Mouse (Mus musculus): Measurements from ENCODE around the gene Slc25a3. TPM values are rescaled to one million over a fixed set of nuclear protein-coding genes. Genes with fewer than 3 reads are reported as not detected.

Gene Slc25a3
- total and polyA plus RNA-seq, 3 experiments, result 310 to 508 (median 407) TPM

DNA sequence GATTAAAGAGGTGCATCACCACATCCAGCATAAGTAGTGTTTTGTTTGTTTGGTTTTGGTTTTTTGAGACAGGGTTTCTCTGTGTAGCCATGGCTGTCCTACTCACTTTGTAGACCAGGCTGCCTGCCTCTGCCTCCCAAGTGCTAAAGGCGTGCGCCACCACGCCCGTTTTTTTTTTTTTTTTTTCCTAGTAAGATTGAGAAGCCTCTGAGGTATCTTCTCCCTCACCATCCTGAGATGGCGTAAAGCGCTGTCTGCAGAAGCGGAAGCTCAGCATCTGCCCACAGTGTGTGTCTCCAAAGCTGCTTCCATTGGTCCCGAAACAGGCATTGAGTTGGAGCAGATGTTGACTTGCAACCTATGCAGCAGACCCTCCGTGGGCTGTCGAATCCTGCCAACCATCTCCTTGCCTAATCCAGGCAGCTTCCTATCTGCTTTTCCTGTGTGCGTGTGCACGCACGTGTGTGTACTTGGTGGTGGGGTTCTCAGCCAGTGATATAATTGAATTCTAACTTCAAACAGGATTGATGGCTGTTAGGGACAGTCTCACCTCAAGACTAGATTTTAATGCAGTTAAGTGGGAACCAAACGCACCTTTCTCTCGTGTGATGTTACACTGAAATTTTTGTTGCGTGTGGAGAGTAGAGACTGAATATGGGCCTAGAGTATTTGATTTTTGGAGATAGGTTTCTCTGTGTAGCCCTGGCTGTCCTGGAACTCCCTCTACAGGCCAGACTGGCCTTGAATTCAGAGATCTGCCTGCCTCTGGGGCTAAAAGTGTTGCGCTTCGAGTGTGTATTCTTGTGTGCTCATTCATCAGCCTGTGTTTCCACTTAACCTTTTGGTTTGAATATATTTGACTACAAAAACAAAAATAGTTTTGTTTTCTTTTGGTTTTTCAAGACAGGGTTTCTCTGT is 19.7 kb upstream of the Slc25a3 start:
- Histone ChIP-seq H3K9me3 (replicated peaks) (no peaks in the 10 kb centered on the region), H3K27me3 (ENCODE audit: insufficient read depth, low read length) (no peaks in the 10 kb centered on the region), H3K4me1 (ENCODE audit: insufficient read depth, low read depth, low read length) (peaks cover 15% of the 10 kb centered on the region), H3K36me3 (replicated peaks) (peaks cover 37% of the 10 kb centered on the region), H3K4me3 (ENCODE audit: low read depth, low read length) (no peak overlapping the region)
- ATAC-seq (ENCODE audit: extremely low read depth, insufficient number of reproducible peaks, low FRiP score, poor library complexity, severe bottlenecking), result no peak
- TF ChIP-seq TAL1 (conservative IDR thresholded peaks at IDR 0.05; ENCODE audit: low read depth, low read length) (no peak), POLR2AphosphoS5 (IDR thresholded peaks at IDR 0.05; ENCODE audit: insufficient replicate concordance, low read depth, low read length) (0 out of 2 replicates have a peak, but pooled peaks have one; percentile 46), GATA2 (IDR thresholded peaks at IDR 0.05; ENCODE audit: borderline replicate concordance, low read depth, low read length) (no peak), GATA1 (IDR thresholded peaks at IDR 0.05; ENCODE audit: borderline replicate concordance, low read length) (no peak), CTCF (IDR thresholded peaks at IDR 0.05; ENCODE audit: low read depth, low read length) (no peak)
- DNase-seq (ENCODE audit: low spot score), result no peak

DNA sequence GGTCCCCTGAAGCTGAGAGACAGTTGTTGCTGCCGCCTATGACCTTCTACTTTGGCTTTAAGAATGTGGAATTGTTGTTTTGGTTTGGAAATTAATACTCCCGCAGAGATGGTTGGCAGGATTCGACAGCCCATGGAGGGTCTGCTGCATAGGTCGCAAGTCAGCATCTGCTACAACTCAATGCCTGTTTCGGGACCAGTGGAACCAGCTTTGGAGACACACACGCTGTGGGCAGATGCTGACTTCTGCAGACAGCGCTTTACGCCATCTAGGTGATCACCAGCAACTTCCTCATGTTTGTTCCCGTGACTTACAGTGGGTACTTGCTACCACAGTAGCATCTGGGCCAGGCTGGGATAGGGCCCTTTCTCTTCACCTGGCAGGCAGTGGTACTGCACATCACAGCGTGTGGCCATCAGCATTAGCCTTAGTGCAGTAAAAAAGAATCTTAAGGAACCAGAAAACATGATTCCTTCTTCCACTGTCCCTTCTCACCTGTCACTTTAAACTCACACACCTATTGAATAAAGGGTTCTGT is 18.9 kb upstream of the Slc25a3 start:
- Histone ChIP-seq H3K4me3 (ENCODE audit: low read depth, low read length) (no peak overlapping the region), H3K36me3 (replicated peaks) (peaks cover 33% of the 10 kb centered on the region), H3K27me3 (ENCODE audit: insufficient read depth, low read length) (no peaks in the 10 kb centered on the region), H3K4me1 (ENCODE audit: insufficient read depth, low read depth, low read length) (peaks cover 15% of the 10 kb centered on the region), H3K9me3 (replicated peaks) (no peaks in the 10 kb centered on the region)
- TF ChIP-seq TAL1 (conservative IDR thresholded peaks at IDR 0.05; ENCODE audit: low read depth, low read length) (no peak), POLR2AphosphoS5 (IDR thresholded peaks at IDR 0.05; ENCODE audit: insufficient replicate concordance, low read depth, low read length) (0 out of 2 replicates have a peak, but pooled peaks have one; percentile 51), GATA2 (IDR thresholded peaks at IDR 0.05; ENCODE audit: borderline replicate concordance, low read depth, low read length) (no peak), CTCF (IDR thresholded peaks at IDR 0.05; ENCODE audit: low read depth, low read length) (no peak), GATA1 (IDR thresholded peaks at IDR 0.05; ENCODE audit: borderline replicate concordance, low read length) (no peak)
- DNase-seq (ENCODE audit: low spot score) (no peak), ATAC-seq (ENCODE audit: extremely low read depth, insufficient number of reproducible peaks, low FRiP score, poor library complexity, severe bottlenecking) (no peak)

DNA sequence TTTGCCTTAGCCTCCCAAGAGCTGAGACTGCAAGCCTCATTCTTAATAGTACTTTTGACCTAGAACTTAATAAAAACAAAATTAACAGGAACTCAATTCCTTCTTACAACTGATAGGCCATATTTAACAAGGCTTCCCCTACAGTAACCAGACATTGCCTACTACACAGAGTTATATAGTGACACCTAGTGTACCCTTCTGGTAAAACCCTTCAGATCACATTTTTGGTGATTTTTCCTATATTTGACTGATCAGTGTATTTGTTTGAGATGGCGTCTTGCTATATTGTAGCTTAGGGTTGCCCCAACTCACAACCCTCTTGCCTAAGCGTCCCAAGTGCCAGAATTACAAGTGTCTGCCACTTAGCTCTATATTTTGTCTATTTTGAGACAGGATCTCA is 17.7 kb upstream of the Slc25a3 start:
- Histone ChIP-seq H3K36me3 (replicated peaks) (peaks cover 21% of the 10 kb centered on the region), H3K27me3 (ENCODE audit: insufficient read depth, low read length) (no peaks in the 10 kb centered on the region), H3K4me1 (ENCODE audit: insufficient read depth, low read depth, low read length) (peaks cover 18% of the 10 kb centered on the region), H3K9me3 (replicated peaks) (no peaks in the 10 kb centered on the region), H3K4me3 (ENCODE audit: low read depth, low read length) (no peak overlapping the region)
- TF ChIP-seq GATA1 (IDR thresholded peaks at IDR 0.05; ENCODE audit: borderline replicate concordance, low read length), result no peak
- TF ChIP-seq CTCF (IDR thresholded peaks at IDR 0.05; ENCODE audit: low read depth, low read length), result peak; percentile 36; the same call in 1 of the 2 replicates
- DNase-seq (ENCODE audit: low spot score) (peak; percentile 36), ATAC-seq (ENCODE audit: extremely low read depth, insufficient number of reproducible peaks, low FRiP score, poor library complexity, severe bottlenecking) (0 out of 2 replicates have a peak, but pooled peaks have one; percentile 56)

DNA sequence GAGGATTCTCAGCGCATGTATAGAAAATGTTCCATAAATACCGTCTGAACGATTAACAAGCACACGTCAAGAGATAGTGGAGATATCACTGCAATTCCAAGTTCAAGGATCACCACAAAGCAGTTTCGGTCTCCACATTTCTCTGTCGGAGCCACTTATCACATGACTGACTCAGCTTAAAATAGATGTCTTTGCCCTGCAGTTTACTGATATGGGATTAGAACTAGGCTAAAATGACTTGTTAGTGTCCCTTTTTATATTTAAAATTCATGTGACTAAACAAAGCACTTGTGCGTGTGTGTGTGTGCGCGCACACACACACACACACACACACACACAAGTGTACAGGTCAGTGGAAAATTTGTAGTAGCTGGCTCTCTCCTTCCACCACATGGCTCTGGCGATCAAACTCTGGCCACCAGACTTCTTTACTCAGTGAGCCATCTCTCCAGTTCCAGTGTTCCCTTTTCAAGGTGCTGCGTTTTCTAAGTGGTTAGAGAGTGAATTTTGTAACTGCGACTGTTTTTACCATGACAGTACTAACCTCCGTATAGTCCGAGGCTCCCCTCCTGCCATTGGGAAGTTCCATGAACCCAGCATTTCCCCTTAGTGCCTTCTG is 15.4 kb upstream of the Slc25a3 start:
- Histone ChIP-seq H3K4me1 (ENCODE audit: insufficient read depth, low read depth, low read length) (peaks cover 16% of the 10 kb centered on the region), H3K36me3 (replicated peaks) (peaks cover 4% of the 10 kb centered on the region), H3K27me3 (ENCODE audit: insufficient read depth, low read length) (peaks cover 3% of the 10 kb centered on the region; the same call in 1 of the 2 replicates), H3K4me3 (ENCODE audit: low read depth, low read length) (no peak overlapping the region), H3K9me3 (replicated peaks) (no peaks in the 10 kb centered on the region)
- ATAC-seq (ENCODE audit: extremely low read depth, insufficient number of reproducible peaks, low FRiP score, poor library complexity, severe bottlenecking) (no peak), DNase-seq (ENCODE audit: low spot score) (no peak)
- TF ChIP-seq GATA2 (IDR thresholded peaks at IDR 0.05; ENCODE audit: borderline replicate concordance, low read depth, low read length) (no peak), POLR2AphosphoS5 (IDR thresholded peaks at IDR 0.05; ENCODE audit: insufficient replicate concordance, low read depth, low read length) (no peak), CTCF (IDR thresholded peaks at IDR 0.05; ENCODE audit: low read depth, low read length) (no peak), TAL1 (conservative IDR thresholded peaks at IDR 0.05; ENCODE audit: low read depth, low read length) (no peak), GATA1 (IDR thresholded peaks at IDR 0.05; ENCODE audit: borderline replicate concordance, low read length) (no peak)

DNA sequence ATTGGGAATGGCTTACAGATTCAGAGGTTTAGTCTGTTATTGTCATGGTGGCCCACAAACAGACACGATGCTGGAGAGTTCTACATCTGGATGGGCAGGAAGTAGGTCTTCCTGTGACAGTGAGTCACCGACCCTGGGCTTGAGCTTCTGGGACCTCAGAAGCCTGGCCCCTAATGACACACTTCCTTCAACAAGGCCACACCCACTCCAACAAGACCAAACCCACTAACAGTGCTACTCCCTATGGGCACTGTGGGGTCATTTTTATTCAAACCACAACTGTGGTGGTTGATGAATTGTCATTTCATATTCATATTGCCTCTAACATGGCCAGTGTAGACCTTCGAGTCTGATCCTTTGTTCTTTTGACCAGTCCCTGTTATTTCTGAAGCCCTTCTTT is 14.5 kb upstream of the Slc25a3 start:
- H3K4me1 ChIP-seq (ENCODE audit: insufficient read depth, low read depth, low read length), result peaks cover 10% of the 10 kb centered on the region; the same call in 1 of the 2 replicates
- no peaks in the 10 kb centered on the region for H3K9me3 ChIP-seq (replicated peaks)
- no peak for TF ChIP-seq GATA2 (IDR thresholded peaks at IDR 0.05; ENCODE audit: borderline replicate concordance, low read depth, low read length)
- DNase-seq (ENCODE audit: low spot score) (no peak), ATAC-seq (ENCODE audit: extremely low read depth, insufficient number of reproducible peaks, low FRiP score, poor library complexity, severe bottlenecking) (peak; percentile 66)
- peaks cover 3% of the 10 kb centered on the region; the same call in 1 of the 2 replicates for H3K27me3 ChIP-seq (ENCODE audit: insufficient read depth, low read length)
- no peaks in the 10 kb centered on the region for H3K36me3 ChIP-seq (replicated peaks)
- H3K4me3 ChIP-seq (ENCODE audit: low read depth, low read length), result no peak overlapping the region

DNA sequence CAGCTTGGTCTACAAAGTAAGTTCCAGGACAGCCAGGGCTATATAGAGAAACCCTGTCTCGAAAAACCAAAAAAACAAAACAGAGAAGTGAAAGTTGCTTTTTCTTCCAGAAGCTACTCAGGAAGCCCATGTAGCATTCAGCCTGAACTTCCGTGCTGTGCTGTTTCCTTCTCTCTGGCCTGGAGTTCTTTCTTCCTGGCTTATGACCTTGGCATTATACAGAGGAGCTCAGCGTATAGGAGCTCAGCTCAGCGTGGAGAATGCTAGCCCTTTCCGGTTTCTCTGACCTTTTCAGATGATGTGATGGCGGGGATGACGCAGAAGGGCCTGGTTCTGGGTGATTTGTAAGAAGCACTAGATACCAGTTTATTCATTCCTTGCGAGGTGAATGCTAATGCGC is 13.5 kb upstream of the Slc25a3 start:
- TF ChIP-seq GATA2 (IDR thresholded peaks at IDR 0.05; ENCODE audit: borderline replicate concordance, low read depth, low read length) (no peak), CTCF (IDR thresholded peaks at IDR 0.05; ENCODE audit: low read depth, low read length) (no peak), POLR2AphosphoS5 (IDR thresholded peaks at IDR 0.05; ENCODE audit: insufficient replicate concordance, low read depth, low read length) (no peak), TAL1 (conservative IDR thresholded peaks at IDR 0.05; ENCODE audit: low read depth, low read length) (no peak), GATA1 (IDR thresholded peaks at IDR 0.05; ENCODE audit: borderline replicate concordance, low read length) (no peak)
- H3K9me3 ChIP-seq (replicated peaks), result no peaks in the 10 kb centered on the region
- peaks cover 4% of the 10 kb centered on the region; the same call in 1 of the 2 replicates for H3K4me1 ChIP-seq (ENCODE audit: insufficient read depth, low read depth, low read length)
- peaks cover 3% of the 10 kb centered on the region for H3K27me3 ChIP-seq (ENCODE audit: insufficient read depth, low read length)
- H3K36me3 ChIP-seq (replicated peaks), result no peaks in the 10 kb centered on the region
- ATAC-seq (ENCODE audit: extremely low read depth, insufficient number of reproducible peaks, low FRiP score, poor library complexity, severe bottlenecking), result no peak
- no peak overlapping the region for H3K4me3 ChIP-seq (ENCODE audit: low read depth, low read length)
- DNase-seq (ENCODE audit: low spot score), result no peak

Measured in G1E (cell line).